Mouse (Mus musculus) heart, adult 2 months (tissue): ENCODE measurements at regions not wholly inside any gene's neighbourhood (a gene's known extent, or its start where the extent isn't known, plus 50 kb on each side); places are given as distances from the start of the nearest gene placed in this dataset.
A peak's percentile ranks its signal among the peaks of the same experiment; 100 is the strongest.

Experiments
- DNase-seq, 2 experiments: peaks; one replicate each; pipeline ENCODE4 v3.0.0; 2021
- H3K27ac ChIP-seq: fragments of 200-600 bp; 2 replicates; pipeline ENCODE4 v1.8.1; 2022
- H3K27me3 ChIP-seq: fragments of 200-500 bp; 2 replicates; pipeline ENCODE4 v1.6.1; 2012; ENCODE audit warnings: mild to moderate bottlenecking, low read length, inconsistent platforms, mixed read lengths; ENCODE audit not compliant: control insufficient read depth, insufficient read depth
- H3K36me3 ChIP-seq: fragments of 200-500 bp; 2 replicates; pipeline ENCODE4 v1.6.1; 2012; ENCODE audit warnings: low read length, inconsistent platforms; ENCODE audit not compliant: control insufficient read depth, insufficient read depth
- H3K4me1 ChIP-seq: fragments of 200-500 bp; 2 replicates; pipeline ENCODE4 v1.6.1; 2011; ENCODE audit warnings: low read length; ENCODE audit not compliant: control insufficient read depth, insufficient read depth
- H3K4me3 ChIP-seq: fragments of 200-600 bp; 2 replicates; pipeline ENCODE4 v1.8.1; 2022
- H3K79me2 ChIP-seq: fragments of 200-500 bp; replicated peaks from 2 replicates; pipeline ENCODE4 v1.6.1; 2012; ENCODE audit warnings: mild to moderate bottlenecking, inconsistent platforms, low read length, moderate library complexity, mixed read lengths; ENCODE audit not compliant: control insufficient read depth, insufficient read depth
- H3K9ac ChIP-seq: fragments of 200-500 bp; 2 replicates; pipeline ENCODE4 v1.6.1; 2012; ENCODE audit warnings: low read depth, mild to moderate bottlenecking, control low read depth, inconsistent platforms, low read length, mixed read lengths
- CTCF ChIP-seq: fragments of 200-600 bp; IDR thresholded peaks from 2 replicates; pipeline ENCODE4 v1.8.1; 2022; ENCODE audit warnings: antibody characterized with exemption, mild to moderate bottlenecking, moderate library complexity
- EP300 ChIP-seq: fragments of 200-500 bp; IDR thresholded peaks from 2 replicates; pipeline ENCODE4 v1.6.1; 2011; ENCODE audit warnings: low read depth, low read length, control low read depth; ENCODE audit not compliant: insufficient read depth
- POLR2A ChIP-seq: fragments of 200-500 bp; IDR thresholded peaks from 2 replicates; pipeline ENCODE4 v1.6.1; 2011; ENCODE audit warnings: mild to moderate bottlenecking, low read depth, low read length, control low read depth; ENCODE audit not compliant: insufficient read depth
- WGBS: fragments of 180-500 bp; shearing (Covaris S2); methylation state at CpG from one replicate; pipeline ENCODE4 v1.1.7; 2018; 5-methylcytosine and 5-hydroxymethylcytosine counted together
- intact Hi-C: fragments of 180-260 bp; cut with DNase I; formaldehyde crosslinking; loops from one replicate; pipeline ENCODE4 v1.15.1; 2025

DNA sequence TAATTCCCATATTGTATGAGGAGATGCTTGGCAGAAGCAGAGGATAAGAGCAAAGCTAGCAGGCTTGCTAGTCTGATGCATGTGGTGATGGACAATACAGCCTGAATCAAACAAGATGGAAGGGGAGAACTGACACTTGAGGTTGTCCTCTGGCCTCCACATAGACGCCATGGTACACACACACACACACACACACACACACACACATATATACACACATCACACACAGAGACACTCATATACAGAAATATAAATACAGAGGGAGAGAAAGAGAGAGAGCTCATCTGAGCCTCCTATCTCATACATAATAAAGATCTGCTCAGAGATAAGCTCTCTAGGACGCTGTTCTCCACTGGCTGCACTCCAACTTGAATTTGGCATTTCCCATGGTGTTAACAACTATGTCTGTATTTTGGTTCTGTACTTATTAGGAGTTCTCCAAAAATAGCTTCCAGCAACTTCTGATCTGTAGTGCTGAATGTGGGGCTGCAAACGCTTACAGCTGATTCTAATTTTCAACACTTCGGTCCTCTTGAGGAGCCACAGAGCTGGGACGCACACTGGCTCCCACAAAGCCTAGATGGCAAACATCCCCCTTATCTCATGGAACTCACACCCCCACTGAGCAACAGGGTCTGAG lies 219.0 kb downstream of the Lpin1 start:
- H3K27ac ChIP-seq: no peak overlapping the region
- 41% methylated on average over 5 of the region's 5 CpGs for WGBS

GRCm38 (mm10) chr12:16391163-16391562 lies 219.6 kb downstream of the Lpin1 start:
- no peak for TF ChIP-seq POLR2A
- TF ChIP-seq EP300: no peak
- TF ChIP-seq CTCF: no peak
- H3K27ac ChIP-seq: no peak overlapping the region
- no peaks in the 10 kb centered on the region for H3K79me2 ChIP-seq
- 73% methylated on average over 5 of the region's 5 CpGs for WGBS
- H3K4me3 ChIP-seq: no peak overlapping the region
- no peaks in the 10 kb centered on the region for H3K27me3 ChIP-seq
- no peaks in the 10 kb centered on the region; the same call in 1 of the 2 replicates for H3K4me1 ChIP-seq
- H3K9ac ChIP-seq: no peak overlapping the region
- intact Hi-C loops: no loop called here
- DNase-seq: no peak
- H3K36me3 ChIP-seq: no peaks in the 10 kb centered on the region

More for the DNA sequence above, 219.0 kb downstream of the Lpin1 start:
- H3K27me3 ChIP-seq: no peaks in the 10 kb centered on the region
- no peak for DNase-seq
- H3K79me2 ChIP-seq: no peaks in the 10 kb centered on the region
- H3K4me3 ChIP-seq: no peak overlapping the region
- H3K36me3 ChIP-seq: no peaks in the 10 kb centered on the region
- H3K9ac ChIP-seq: no peak overlapping the region
- TF ChIP-seq EP300 (no peak), CTCF (no peak), POLR2A (no peak)
- no peaks in the 10 kb centered on the region; the same call in 1 of the 2 replicates for H3K4me1 ChIP-seq
- intact Hi-C loops: no loop called here

- DNase-seq: no peak
- no peaks in the 10 kb centered on the region for H3K36me3 ChIP-seq
- H3K27me3 ChIP-seq: no peaks in the 10 kb centered on the region
- 92% methylated on average over 4 of the region's 4 CpGs for WGBS
- H3K27ac ChIP-seq: no peak overlapping the region
- no peaks in the 10 kb centered on the region for H3K79me2 ChIP-seq
- H3K9ac ChIP-seq: no peak overlapping the region
- H3K4me3 ChIP-seq: no peak overlapping the region
- intact Hi-C loops: no loop called here
- TF ChIP-seq CTCF: no peak
- TF ChIP-seq POLR2A: no peak
- TF ChIP-seq EP300: no peak
- H3K4me1 ChIP-seq: no peaks in the 10 kb centered on the region; the same call in 1 of the 2 replicates
Measured at GRCm38 (mm10) chr12:16387035-16387434, 223.7 kb downstream of the Lpin1 start.

DNA sequence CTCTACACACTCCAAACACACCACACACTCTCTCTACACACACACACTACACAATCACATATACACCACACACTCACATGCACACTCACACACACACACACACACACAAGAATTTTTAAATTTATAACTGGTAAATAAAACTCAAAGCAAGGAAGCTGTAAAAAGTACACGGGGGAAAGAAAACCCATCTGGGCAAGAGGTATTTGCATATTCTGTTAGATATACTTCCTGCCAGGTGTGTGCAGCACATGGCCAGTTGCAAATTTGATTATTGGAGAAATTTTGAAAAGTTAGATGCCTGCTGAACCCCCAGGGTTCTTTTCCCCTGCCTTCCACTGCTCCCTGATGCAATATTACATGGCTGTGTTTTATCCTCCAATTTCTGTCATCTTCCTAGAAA lies 226.4 kb downstream of the Lpin1 start:
- 68% methylated on average over 1 of the region's 1 CpGs for WGBS
- no peak overlapping the region for H3K4me3 ChIP-seq
- H3K27ac ChIP-seq: no peak overlapping the region
- no peaks in the 10 kb centered on the region for H3K79me2 ChIP-seq
- H3K36me3 ChIP-seq: no peaks in the 10 kb centered on the region
- no peak for DNase-seq
- H3K9ac ChIP-seq: no peak overlapping the region
- peaks cover 2% of the 10 kb centered on the region; the same call in 1 of the 2 replicates for H3K4me1 ChIP-seq
- no peaks in the 10 kb centered on the region for H3K27me3 ChIP-seq
- intact Hi-C loops: no loop called here
- TF ChIP-seq CTCF (no peak), EP300 (no peak), POLR2A (no peak)

GRCm38 (mm10) chr12:16383499-16383935 lies 227.2 kb downstream of the Lpin1 start:
- TF ChIP-seq POLR2A (no peak), CTCF (no peak), EP300 (no peak)
- H3K4me1 ChIP-seq: peaks cover 2% of the 10 kb centered on the region; the same call in 1 of the 2 replicates
- DNase-seq: peak in 1 of 2 experiments; percentile 37
- no peaks in the 10 kb centered on the region for H3K27me3 ChIP-seq
- intact Hi-C loops: no loop called here
- H3K36me3 ChIP-seq: no peaks in the 10 kb centered on the region
- H3K27ac ChIP-seq: no peak overlapping the region
- H3K4me3 ChIP-seq: no peak overlapping the region
- WGBS: 69% methylated on average over 15 of the region's 15 CpGs
- no peaks in the 10 kb centered on the region for H3K79me2 ChIP-seq
- H3K9ac ChIP-seq: no peak overlapping the region

DNA sequence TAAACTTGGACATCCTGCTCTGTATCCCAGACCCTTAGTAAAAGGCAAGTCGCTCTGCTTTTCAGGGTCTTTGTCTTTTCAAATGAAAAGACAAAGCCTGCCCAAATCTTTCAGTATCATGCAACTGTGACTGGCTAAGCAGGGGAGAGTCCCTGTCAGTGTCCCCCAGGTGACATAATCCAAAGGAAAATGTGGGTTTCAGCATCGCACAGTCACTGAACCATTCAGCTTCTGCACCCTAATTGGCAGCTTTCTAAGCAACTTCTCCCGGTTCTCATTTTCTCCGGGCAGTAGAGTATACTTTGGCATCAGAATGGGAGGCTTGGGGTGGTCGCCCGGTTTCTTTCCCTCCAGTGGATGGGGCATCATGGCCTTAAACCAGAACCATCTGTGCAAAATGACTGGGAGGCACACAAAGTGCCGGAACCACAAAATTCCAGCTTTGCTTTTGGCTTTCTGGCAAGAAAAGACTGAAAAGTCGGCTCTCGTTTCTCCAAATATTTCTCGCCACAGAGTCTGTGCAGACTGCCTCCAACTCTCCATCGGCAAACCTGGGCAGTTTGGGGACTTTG lies 228.3 kb downstream of the Lpin1 start:
- 85% methylated on average over 11 of the region's 11 CpGs for WGBS
- Histone ChIP-seq H3K27me3 (no peaks in the 10 kb centered on the region), H3K9ac (no peak overlapping the region), H3K4me3 (no peak overlapping the region), H3K79me2 (no peaks in the 10 kb centered on the region), H3K36me3 (no peaks in the 10 kb centered on the region), H3K27ac (no peak overlapping the region), H3K4me1 (peaks cover 2% of the 10 kb centered on the region; the same call in 1 of the 2 replicates)
- intact Hi-C loops: no loop called here
- no peak for DNase-seq
- TF ChIP-seq EP300: no peak
- TF ChIP-seq CTCF: no peak
- TF ChIP-seq POLR2A: no peak
